Mouse (Mus musculus) limb, embryonic 13.5 days (tissue): ENCODE measurements around the gene Fbxl5. TPM values are rescaled to one million over a fixed set of nuclear protein-coding genes. Genes with fewer than 3 reads are reported as not detected.

Experiments
- ATAC-seq: fragments of 200-750 bp; cut with Nextera tagmentation; 2 replicates; pipeline ENCODE4 v1.8.0; 2017; ENCODE audit warnings: low read depth, moderate number of reproducible peaks, moderate TSS enrichment; ENCODE audit not compliant: low FRiP score
- H3K27ac ChIP-seq: fragments of 300-500 bp; sonication (generic); 2 replicates; pipeline ENCODE4 v1.5.1; 2015; ENCODE audit warnings: inconsistent platforms, mild to moderate bottlenecking, moderate library complexity
- H3K27me3 ChIP-seq: fragments of 300-500 bp; sonication (generic); 2 replicates; pipeline ENCODE4 v1.6.1; 2015; ENCODE audit warnings: mild to moderate bottlenecking, inconsistent platforms
- H3K36me3 ChIP-seq: fragments of 300-500 bp; sonication (generic); 2 replicates; pipeline ENCODE4 v1.6.1; 2015; ENCODE audit warnings: inconsistent platforms, mild to moderate bottlenecking, moderate library complexity
- H3K4me1 ChIP-seq: fragments of 300-500 bp; sonication (generic); 2 replicates; pipeline ENCODE4 v1.6.1; 2015; ENCODE audit warnings: inconsistent platforms
- H3K4me2 ChIP-seq: fragments of 300-500 bp; sonication (generic); replicated peaks from 2 replicates; pipeline ENCODE4 v1.6.1; 2015; ENCODE audit warnings: inconsistent platforms, mild to moderate bottlenecking, moderate library complexity
- H3K4me3 ChIP-seq: fragments of 300-500 bp; sonication (generic); 2 replicates; pipeline ENCODE4 v1.5.1; 2015; ENCODE audit warnings: moderate library complexity, mild to moderate bottlenecking, inconsistent platforms
- H3K9ac ChIP-seq: fragments of 300-500 bp; sonication (generic); 2 replicates; pipeline ENCODE4 v1.6.1; 2015; ENCODE audit warnings: mild to moderate bottlenecking, inconsistent platforms
- H3K9me3 ChIP-seq: fragments of 300-500 bp; sonication (generic); 2 replicates; pipeline ENCODE4 v1.6.1; 2016; ENCODE audit warnings: inconsistent platforms
- WGBS: fragments of 180-500 bp; shearing (Covaris S2); methylation state at CpG from one replicate; pipeline ENCODE4 v1.1.7; 2015; 5-methylcytosine and 5-hydroxymethylcytosine counted together
- polyA plus RNA-seq: library from polyadenylated mRNA; unstranded; fragments of >200 nt; fragmentation: Nextera tagmentation; extraction: Ambion mirVana; gene quantifications from 2 replicates; pipeline ENCODE4 v1.2.1, GENCODE M21; 2015

The Fbxl5 gene
- polyA plus RNA-seq, 1 experiment from 2014 or later, result 58.6 TPM

DNA sequence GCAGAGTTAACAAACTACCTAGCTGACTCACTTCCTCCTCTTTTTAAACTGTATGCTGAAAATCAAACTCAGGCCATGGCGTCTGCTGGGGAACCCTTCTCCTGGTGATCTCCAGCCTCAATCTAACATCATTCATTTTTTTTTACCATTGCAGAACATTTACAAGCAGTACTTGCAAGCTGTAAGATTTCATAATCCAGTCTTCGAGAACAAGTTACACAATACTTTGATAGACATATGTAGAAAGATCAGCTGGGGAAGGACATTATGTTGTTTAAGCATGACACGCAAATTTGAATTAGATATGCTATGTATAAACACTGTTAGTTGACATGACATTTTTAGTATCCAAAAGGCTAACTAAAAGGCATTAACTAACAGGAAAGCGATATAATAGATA is 19.6 kb downstream of the Fbxl5 start:
- H3K4me3 ChIP-seq, result no peak overlapping the region
- no peaks in the 10 kb centered on the region for H3K4me1 ChIP-seq
- no peaks in the 10 kb centered on the region for H3K27me3 ChIP-seq
- no peaks in the 10 kb centered on the region for H3K36me3 ChIP-seq
- H3K9ac ChIP-seq, result no peak overlapping the region
- 82% methylated on average over 4 of the region's 4 CpGs for whole genome bisulfite sequencing
- no peak overlapping the region for H3K4me2 ChIP-seq
- no peak for ATAC-seq
- no peaks in the 10 kb centered on the region for H3K9me3 ChIP-seq
- H3K27ac ChIP-seq, result no peak overlapping the region

DNA sequence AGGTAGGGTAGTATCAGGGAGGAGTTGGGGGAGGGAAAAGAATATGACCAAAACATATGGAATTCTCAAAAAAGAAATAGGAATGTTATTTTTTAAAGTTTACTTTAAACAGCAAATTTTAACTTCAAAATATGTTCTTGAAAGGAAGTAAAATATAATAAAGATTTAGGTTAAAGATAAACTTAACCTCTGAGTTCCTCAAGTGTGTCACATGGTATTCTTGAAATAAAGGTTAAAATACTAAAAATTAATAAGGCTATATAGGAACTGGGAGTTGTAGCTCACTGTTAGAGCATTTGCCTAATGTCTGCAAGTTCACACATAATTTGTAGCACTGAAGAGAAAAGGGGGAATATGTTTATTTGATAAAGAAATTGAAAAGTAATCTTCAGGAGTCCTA is 20.2 kb downstream of the Fbxl5 start:
- no peaks in the 10 kb centered on the region for H3K9me3 ChIP-seq
- ATAC-seq, result no peak
- H3K27ac ChIP-seq, result no peak overlapping the region

DNA sequence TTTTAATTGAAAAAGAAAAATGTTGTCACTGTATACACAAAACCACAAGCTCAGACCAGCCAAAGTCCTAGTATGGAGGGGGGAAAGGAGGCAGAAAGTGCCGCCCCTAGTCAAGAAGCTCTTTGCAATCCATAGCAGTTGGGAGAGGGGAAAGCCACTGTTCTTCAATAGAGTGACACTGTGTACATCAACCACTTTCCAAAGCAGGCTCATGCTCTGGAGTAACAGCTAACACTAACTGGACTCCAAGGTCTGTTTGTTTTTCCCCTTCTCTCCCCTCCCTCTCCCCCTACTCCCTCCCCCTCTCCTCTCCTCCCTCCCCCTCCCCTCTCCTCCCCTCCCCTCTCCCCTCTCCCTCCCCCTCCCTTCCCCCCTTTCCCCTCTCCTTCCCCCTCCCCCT is 20.7 kb downstream of the Fbxl5 start:
- H3K27ac ChIP-seq, result no peak overlapping the region
- WGBS, result 70% methylated on average over 1 of the region's 1 CpGs
- no peak for ATAC-seq

More for the DNA sequence above, 20.2 kb downstream of the Fbxl5 start:
- H3K4me1 ChIP-seq, result no peaks in the 10 kb centered on the region
- H3K36me3 ChIP-seq, result no peaks in the 10 kb centered on the region
- no peaks in the 10 kb centered on the region for H3K27me3 ChIP-seq
- H3K4me2 ChIP-seq, result no peak overlapping the region
- no peak overlapping the region for H3K9ac ChIP-seq
- no peak overlapping the region for H3K4me3 ChIP-seq

DNA sequence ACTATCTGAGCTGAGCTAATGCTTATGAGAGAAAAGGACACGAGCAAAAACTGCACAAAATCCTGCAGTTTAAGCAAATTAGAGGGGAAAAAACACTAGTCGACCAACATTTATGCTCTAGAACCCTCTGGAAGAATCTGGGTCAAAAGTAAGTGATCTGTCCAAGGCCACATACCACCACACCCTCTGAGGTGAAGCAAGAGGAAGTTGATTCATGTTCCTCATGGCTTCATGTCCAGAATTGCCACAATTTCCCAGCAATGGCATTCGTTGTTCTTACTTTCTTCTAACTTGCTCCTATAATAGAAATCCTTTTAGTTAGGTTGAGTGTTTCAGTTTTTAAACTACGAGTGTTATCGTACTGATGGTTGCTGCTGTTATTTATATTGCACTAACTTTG is 21.9 kb downstream of the Fbxl5 start:
- no peaks in the 10 kb centered on the region for H3K4me1 ChIP-seq
- no peak overlapping the region for H3K4me2 ChIP-seq
- H3K27ac ChIP-seq, result no peak overlapping the region
- WGBS, result 86% methylated on average over 5 of the region's 5 CpGs
- H3K4me3 ChIP-seq, result no peak overlapping the region
- no peaks in the 10 kb centered on the region for H3K36me3 ChIP-seq
- H3K27me3 ChIP-seq, result no peaks in the 10 kb centered on the region
- H3K9me3 ChIP-seq, result no peaks in the 10 kb centered on the region
- H3K9ac ChIP-seq, result no peak overlapping the region
- ATAC-seq, result no peak

More for the DNA sequence above, 20.7 kb downstream of the Fbxl5 start:
- Histone ChIP-seq H3K4me1 (no peaks in the 10 kb centered on the region), H3K9me3 (no peaks in the 10 kb centered on the region), H3K4me3 (no peak overlapping the region), H3K36me3 (no peaks in the 10 kb centered on the region), H3K4me2 (no peak overlapping the region), H3K27me3 (no peaks in the 10 kb centered on the region), H3K9ac (no peak overlapping the region)

DNA sequence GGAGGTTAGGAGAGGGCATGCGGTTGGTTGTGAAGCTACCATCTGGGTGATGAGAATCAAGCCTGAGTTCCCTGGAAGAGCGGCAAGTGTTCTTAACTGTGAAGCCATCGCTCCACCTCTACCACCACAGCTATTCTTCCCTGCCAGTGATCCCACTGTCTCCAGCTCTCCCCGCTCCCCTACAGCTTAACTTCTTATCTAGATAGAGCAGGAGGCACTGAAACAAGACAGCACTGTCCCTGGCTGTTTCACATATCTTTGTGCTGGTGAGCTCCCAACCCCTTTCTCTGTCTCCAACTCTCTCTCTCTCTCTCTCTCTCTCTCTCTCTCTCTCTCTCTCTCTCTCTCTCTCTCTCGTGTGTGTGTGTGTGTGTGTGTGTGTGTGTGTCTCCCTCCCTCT is 29.1 kb downstream of the Fbxl5 start:
- Histone ChIP-seq H3K4me3 (no peak overlapping the region), H3K4me1 (no peaks in the 10 kb centered on the region), H3K4me2 (no peak overlapping the region), H3K27ac (no peak overlapping the region), H3K9ac (no peak overlapping the region), H3K9me3 (no peaks in the 10 kb centered on the region), H3K27me3 (no peaks in the 10 kb centered on the region), H3K36me3 (no peaks in the 10 kb centered on the region)
- no peak for ATAC-seq
- 74% methylated on average over 5 of the region's 5 CpGs for WGBS

DNA sequence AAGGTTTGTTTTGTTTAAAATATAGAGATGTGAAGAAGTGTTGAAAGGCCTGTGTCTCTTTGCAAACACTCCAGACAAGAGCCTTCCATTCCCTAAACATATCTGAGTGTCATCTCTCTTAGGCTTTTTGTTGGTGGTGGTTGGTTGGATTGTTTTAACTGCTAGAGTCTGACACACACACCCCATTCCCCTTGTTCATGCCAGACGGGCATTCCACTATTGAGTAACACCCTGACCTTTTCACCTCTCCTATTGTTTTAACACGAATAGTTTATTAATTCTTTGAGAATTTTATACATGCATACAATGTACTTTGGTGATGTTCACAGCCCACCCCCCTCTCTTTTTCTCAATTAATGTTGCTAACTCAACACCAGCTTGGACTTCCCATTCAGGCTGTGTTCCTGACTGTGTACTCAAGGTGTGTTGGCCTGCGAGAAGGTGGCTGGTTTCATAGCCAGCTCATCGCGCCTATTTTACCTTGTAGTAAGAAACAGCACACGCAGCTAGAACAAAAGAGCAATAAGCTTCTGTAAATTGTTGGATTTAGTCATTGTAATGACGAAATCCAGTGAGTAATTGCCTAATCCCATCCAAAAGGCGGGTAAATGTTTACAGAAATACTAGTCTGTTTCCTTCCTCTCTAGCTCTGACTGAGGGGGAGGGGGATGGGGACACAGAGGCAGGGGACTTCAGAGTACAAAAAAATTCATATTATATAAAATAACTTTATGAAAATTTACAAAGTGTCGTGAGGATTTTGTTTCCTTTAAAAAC is 33.3 kb downstream of the Fbxl5 start:
- WGBS, result 82% methylated on average over 9 of the region's 9 CpGs
- H3K9ac ChIP-seq, result no peak overlapping the region
- H3K4me3 ChIP-seq, result no peak overlapping the region
- H3K36me3 ChIP-seq, result no peaks in the 10 kb centered on the region
- no peaks in the 10 kb centered on the region for H3K27me3 ChIP-seq
- ATAC-seq, result no peak
- H3K9me3 ChIP-seq, result no peaks in the 10 kb centered on the region
- H3K27ac ChIP-seq, result no peak overlapping the region
- H3K4me2 ChIP-seq, result no peak overlapping the region
- H3K4me1 ChIP-seq, result no peaks in the 10 kb centered on the region

DNA sequence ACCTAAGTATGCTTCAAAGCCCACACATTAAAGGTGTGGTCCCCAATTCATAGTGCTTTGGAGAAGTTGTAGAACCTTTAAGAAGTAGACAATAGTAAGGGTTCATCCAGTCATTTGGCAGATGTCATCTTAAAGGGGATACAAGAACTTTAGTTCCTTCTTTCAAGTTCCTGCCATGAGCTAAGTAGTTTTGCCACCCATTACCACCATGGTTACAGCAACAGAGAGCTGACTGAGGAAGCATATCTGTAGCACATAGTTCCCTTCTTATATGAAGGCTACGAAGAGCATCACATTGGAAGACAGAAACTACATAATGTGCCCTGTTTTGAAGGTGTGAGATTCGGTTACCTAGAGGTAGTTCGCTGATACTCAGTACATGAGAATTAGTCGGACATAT is 34.8 kb downstream of the Fbxl5 start:
- Histone ChIP-seq H3K4me3 (no peak overlapping the region), H3K4me1 (peaks cover 6% of the 10 kb centered on the region), H3K27me3 (no peaks in the 10 kb centered on the region), H3K27ac (no peak overlapping the region), H3K9me3 (no peaks in the 10 kb centered on the region), H3K9ac (no peak overlapping the region), H3K4me2 (no peak overlapping the region), H3K36me3 (no peaks in the 10 kb centered on the region)
- WGBS, result 93% methylated on average over 4 of the region's 4 CpGs
- no peak for ATAC-seq

DNA sequence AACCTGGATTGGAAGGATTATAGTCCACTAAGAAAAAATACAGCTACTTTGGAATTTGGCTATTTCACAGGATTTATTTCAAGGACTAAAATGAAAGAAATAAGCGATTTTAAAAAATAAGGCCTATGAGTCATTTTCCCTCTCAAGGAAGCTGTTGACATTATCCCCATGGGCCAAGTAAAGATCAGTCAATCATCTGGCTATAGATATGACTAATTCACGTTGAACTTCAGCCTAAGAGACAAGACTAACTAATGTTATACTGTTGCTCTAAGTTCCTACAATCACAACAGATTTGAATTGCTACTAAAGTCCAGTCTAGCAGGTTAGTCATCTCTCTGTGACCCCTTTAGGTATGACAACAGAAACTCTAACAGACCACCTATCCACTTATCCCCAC is 37.4 kb downstream of the Fbxl5 start:
- Histone ChIP-seq H3K9ac (no peak overlapping the region), H3K4me1 (peaks cover 12% of the 10 kb centered on the region), H3K27ac (no peak overlapping the region), H3K4me3 (no peak overlapping the region), H3K4me2 (no peak overlapping the region), H3K36me3 (no peaks in the 10 kb centered on the region), H3K9me3 (no peaks in the 10 kb centered on the region), H3K27me3 (no peaks in the 10 kb centered on the region)
- no peak for ATAC-seq
- 87% methylated on average over 2 of the region's 2 CpGs for WGBS

DNA sequence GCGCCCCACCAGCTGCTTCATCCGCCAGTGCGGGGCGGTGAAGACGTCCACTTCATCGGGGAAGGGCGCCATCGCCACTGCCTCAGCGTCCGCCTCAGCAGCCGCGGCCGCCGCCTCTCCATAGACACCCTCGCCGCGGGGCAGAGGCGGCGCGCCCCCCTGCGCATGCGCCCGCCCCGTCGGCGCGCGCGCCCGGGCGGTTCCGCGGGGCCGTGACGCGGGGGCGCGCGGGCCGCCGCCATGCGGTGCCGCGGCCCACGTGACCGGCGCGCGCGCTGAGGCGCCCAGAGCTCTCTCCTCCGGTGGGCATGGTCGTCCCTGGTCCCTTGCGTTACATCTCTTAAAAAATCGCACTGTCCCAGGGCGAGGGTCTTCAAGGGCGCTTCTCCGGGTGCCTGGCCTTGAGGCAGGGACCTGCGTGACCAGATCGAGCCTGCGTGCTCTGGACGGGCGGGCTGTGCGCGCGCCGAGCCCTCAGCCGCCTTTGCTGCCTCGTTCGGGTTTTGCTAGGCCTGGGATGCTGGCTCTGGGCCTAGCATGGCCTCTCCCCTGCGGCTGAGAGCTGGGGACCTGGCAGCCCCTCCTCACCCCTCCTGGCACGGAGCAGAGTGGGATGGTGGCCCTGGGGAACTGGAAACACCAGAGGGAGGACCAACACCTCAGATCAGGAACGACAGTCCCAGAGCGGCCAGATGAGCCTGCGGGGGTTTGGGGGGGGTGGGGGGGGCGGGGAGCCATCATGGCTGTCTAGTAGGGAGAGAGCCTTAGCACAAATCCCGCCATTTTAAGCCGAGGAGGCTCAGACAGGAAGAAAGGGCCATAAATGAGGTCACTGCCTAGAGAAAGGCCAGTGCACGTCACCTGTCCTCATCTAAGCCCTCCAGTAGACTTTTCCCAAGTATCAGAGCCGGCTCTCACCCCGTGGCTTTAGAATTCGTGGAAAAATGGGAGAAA is 39.2 kb downstream of the Fbxl5 start:
- 3% methylated on average over 77 of the region's 82 CpGs for WGBS
- H3K9ac ChIP-seq, result peak overlapping the region; percentile 96
- peak; percentile 93 for ATAC-seq

DNA sequence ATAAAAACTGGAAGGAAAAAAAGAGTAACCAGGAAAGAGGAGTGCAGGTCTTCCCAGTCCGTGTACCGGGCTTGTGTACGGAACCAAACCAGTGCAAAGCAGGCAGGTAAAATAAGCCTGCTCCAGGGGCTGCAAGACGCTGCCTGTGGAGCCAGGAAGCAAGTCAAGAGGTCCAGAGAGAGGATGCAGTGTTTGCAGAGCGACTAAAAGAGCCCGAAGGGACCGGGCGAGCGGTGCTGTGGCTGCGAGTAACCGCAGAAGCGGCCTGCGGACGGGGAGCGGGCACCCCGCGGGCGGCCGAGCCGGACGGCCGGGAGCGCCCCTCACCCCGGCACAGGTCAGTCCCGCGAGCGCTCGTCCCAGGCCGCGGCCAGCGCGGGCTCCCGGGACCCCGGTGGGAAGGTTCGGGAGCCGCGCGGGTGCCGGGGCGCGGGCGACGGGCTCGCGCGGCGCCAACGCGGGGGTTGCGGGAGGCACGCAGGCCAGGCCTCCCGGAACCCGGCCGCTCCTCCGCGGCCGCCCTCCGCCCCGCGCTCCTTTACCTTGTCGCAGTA is 39.9 kb downstream of the Fbxl5 start:
- H3K27ac ChIP-seq, result peak overlapping the region; percentile 93
- peak; percentile 75 for ATAC-seq

More for the DNA sequence above, 39.2 kb downstream of the Fbxl5 start:
- peak overlapping the region; percentile 93 for H3K27ac ChIP-seq
- no peaks in the 10 kb centered on the region for H3K9me3 ChIP-seq
- H3K27me3 ChIP-seq, result no peaks in the 10 kb centered on the region
- peak overlapping the region; percentile 84 for H3K4me3 ChIP-seq
- H3K4me2 ChIP-seq, result peak overlapping the region; percentile 67
- H3K36me3 ChIP-seq, result no peaks in the 10 kb centered on the region
- peaks cover 12% of the 10 kb centered on the region for H3K4me1 ChIP-seq

DNA sequence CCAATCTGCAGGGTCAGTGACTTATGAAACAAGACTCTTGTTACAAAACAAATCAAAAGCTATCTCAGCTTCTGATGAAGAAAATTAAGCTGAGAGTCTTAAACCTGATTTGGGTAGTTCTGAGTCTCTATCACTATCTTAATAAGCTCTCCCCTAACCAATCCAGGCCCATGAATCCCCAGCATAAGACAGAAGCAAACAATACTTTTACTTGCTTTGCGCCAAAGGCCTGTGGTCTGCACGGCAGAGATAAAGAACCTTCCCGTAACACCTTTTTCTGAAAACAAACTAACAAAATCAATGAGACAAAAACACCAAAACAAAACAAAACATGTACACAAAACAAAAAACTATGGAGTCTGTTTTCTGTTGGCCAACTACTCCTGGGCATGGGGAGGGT is 42.9 kb downstream of the Fbxl5 start:
- no peak for ATAC-seq
- Histone ChIP-seq H3K27ac (no peak overlapping the region), H3K4me3 (no peak overlapping the region), H3K9ac (no peak overlapping the region), H3K36me3 (no peaks in the 10 kb centered on the region), H3K27me3 (no peaks in the 10 kb centered on the region), H3K4me1 (peaks cover 12% of the 10 kb centered on the region), H3K9me3 (no peaks in the 10 kb centered on the region), H3K4me2 (no peak overlapping the region)
- over 99% methylated on average over 3 of the region's 3 CpGs for WGBS

More for the DNA sequence above, 39.9 kb downstream of the Fbxl5 start:
- WGBS, result under 1% methylated on average over 43 of the region's 61 CpGs
- Histone ChIP-seq H3K36me3 (no peaks in the 10 kb centered on the region), H3K27me3 (no peaks in the 10 kb centered on the region), H3K4me3 (peak overlapping the region; percentile 84), H3K4me2 (peak overlapping the region; percentile 67), H3K9me3 (no peaks in the 10 kb centered on the region), H3K4me1 (peaks cover 12% of the 10 kb centered on the region), H3K9ac (peak overlapping the region; percentile 96)

DNA sequence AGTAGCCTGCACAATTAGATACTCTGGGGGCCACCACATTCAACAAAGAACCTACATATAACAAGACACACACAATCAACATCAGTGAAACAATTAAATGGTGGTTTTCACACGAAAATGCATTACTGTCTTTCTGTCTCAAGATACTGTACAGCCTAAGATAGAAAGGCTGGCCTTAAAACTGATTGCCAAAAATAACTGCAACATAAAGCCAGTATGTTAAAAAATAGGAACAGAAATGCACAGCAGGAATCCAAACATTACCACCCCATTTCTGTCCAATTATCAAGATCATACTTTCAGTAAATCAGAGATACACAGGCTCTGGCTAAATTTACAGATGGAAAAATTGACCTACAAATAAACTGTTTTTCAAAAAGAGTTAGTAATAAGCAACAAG is 44.4 kb downstream of the Fbxl5 start:
- Histone ChIP-seq H3K36me3 (no peaks in the 10 kb centered on the region; the same call in 1 of the 2 replicates), H3K4me1 (peaks cover 7% of the 10 kb centered on the region), H3K9me3 (no peaks in the 10 kb centered on the region), H3K4me3 (no peak overlapping the region), H3K4me2 (no peak overlapping the region), H3K27me3 (no peaks in the 10 kb centered on the region), H3K27ac (no peak overlapping the region), H3K9ac (no peak overlapping the region)
- no peak for ATAC-seq
- 58% methylated on average over 1 of the region's 1 CpGs for WGBS
